ENCODE assay signal across 8 mouse cellular contexts in the genomic region with DNA sequence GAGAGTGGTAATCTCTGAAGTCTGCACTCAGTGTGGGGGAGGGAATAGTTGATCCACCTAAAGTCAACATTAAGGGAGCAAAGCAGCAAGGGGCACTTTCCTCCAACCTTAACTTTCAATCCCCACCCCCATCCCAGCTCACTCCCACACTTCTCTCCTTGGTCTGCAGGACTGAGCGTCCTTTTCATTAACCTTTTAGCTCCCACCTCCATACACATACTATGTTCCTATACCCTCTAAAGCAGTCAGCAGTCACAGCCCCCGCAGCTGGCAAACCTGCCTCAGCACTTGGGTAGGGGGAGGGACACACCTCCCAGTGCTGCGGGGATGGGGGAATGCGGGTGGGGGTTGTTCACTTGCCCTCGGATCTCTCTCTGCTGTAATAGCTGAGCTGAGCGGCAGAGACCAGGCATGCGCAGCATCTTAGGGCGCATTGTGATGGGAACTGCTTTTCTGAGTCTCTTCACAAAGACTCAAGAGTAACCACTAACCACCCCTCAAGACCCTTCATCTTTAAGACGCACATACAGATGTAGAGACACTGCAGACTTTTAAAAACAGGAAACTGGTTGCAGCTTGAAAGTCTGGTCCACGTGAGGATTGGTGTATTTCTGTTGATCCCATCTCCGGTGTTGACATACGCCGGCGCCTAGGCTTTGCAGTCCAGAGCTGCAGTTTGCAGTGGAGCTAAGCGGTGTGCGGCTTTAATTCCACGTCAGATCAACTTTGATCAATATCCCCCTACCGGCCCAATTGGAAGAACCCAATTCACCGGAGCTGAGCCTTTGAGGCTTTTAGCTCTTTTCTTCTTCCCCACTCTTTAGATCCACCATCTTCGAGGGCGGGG. TPM values are rescaled to one million over a fixed set of nuclear protein-coding genes. Genes with fewer than 3 reads are reported as not detected.
DNase-seq lines count a peak whose midpoint lies in the region; ATAC-seq and TF ChIP-seq lines count a peak whose summit lies in the region.

Gene Gria3 (plus strand): TSS at position 797 of the 847 bp plus-strand sequence.

- no peaks in the 10 kb centered on the region for H3K27me3 ChIP-seq in spleen, adult 2 months (ENCODE audit: control insufficient read depth, insufficient read depth, low read length)
- H3K27me3 ChIP-seq in midbrain, embryonic 11.5 days (ENCODE audit: control insufficient read depth, insufficient read depth, low read length) = no peaks in the 10 kb centered on the region

- H3K27ac ChIP-seq in spleen, adult 2 months (ENCODE audit: insufficient read depth, low read length) = no peak within 1 kb of the TSS
- H3K27ac ChIP-seq in left cerebral cortex, adult 2 months = peak within 1 kb of the TSS; percentile 85
- H3K27ac ChIP-seq in midbrain, embryonic 11.5 days (ENCODE audit: low read depth, low read length) = no peak within 1 kb of the TSS

- no peaks in the 10 kb centered on the region for H3K36me3 ChIP-seq in spleen, adult 2 months (ENCODE audit: control insufficient read depth, insufficient read depth, low read length)
- no peaks in the 10 kb centered on the region for H3K36me3 ChIP-seq in midbrain, embryonic 11.5 days (ENCODE audit: control insufficient read depth, insufficient read depth, low read length)

- 23% methylated on average over 21 of the region's 21 CpGs for WGBS in spleen, adult 2 months
- 21% methylated on average over 21 of the region's 21 CpGs for WGBS in midbrain, embryonic 11.5 days

- no peaks in the 10 kb centered on the region for H3K9me3 ChIP-seq in midbrain, embryonic 11.5 days (ENCODE audit: control insufficient read depth, low read length)

- ATAC-seq in hematopoietic stem cell, adult 5-6 weeks (replicated peaks in 1 of 2; ENCODE audit: insufficient read depth in 1 of 2, low FRiP score in 2 of 2, low TSS enrichment in 1 of 2, low read depth in 1 of 2, poor library complexity in 2 of 2, severe bottlenecking in 2 of 2) = peak; percentile 57 to 68; a peak in 3 of 4 replicates
- peak; percentile 79 for ATAC-seq in midbrain, embryonic 11.5 days (ENCODE audit: low FRiP score)

- TF ChIP-seq CTCF in spleen, adult 2 months (IDR thresholded peaks at IDR 0.05; ENCODE audit: extremely low read depth, insufficient read depth, insufficient read length, insufficient replicate concordance) = no peak
- peak; percentile 5; the same call in 1 of the 2 replicates for TF ChIP-seq CTCF in left cerebral cortex, adult 2 months (IDR thresholded peaks at IDR 0.05)

- H3K4me1 ChIP-seq in spleen, adult 2 months (ENCODE audit: control insufficient read depth, insufficient read depth, insufficient read length) = no peaks in the 10 kb centered on the region
- H3K4me1 ChIP-seq in midbrain, embryonic 11.5 days (ENCODE audit: control insufficient read depth, insufficient read depth, low read length) = no peaks in the 10 kb centered on the region; the same call in 1 of the 2 replicates

- peak within 1 kb of the TSS; percentile 48 for H3K9ac ChIP-seq in midbrain, embryonic 11.5 days (ENCODE audit: low read length)

- no peak for TF ChIP-seq POLR2A in spleen, adult 2 months (IDR thresholded peaks at IDR 0.05; ENCODE audit: low read depth, low read length)

- intact Hi-C loops in left cerebral cortex, adult 2 months (cut with DNase I) = loop anchor here (5.0 to 10.0 kb wide), 2 partner anchors 212 to 605 kb away; no protein-coding TSS in a partner anchor

- H3K4me3 ChIP-seq in spleen, adult 2 months (ENCODE audit: extremely low read depth, insufficient read depth, insufficient read length) = peak within 1 kb of the TSS; percentile 41
- H3K4me3 ChIP-seq in left cerebral cortex, adult 2 months = peak within 1 kb of the TSS; percentile 54
- peak within 1 kb of the TSS; percentile 41 for H3K4me3 ChIP-seq in midbrain, embryonic 11.5 days (ENCODE audit: low read depth, low read length)

- peak within 1 kb of the TSS; percentile 63 for H3K4me2 ChIP-seq in midbrain, embryonic 11.5 days

- DNase-seq in spleen, adult 2 months (ENCODE audit: low read depth in 1 of 2, low spot score in 2 of 2) = peak in 1 of 2 experiments; percentile 26
- DNase-seq in spleen, adult 18-20 months = no peak
- DNase-seq in embryo, embryonic 10.5 days (ENCODE audit: low spot score) = peak; percentile 59
- DNase-seq in left cerebral cortex, adult 2 months (ENCODE audit: extremely low spot score in 1 of 2, low spot score in 2 of 2) = peak; percentile 29 to 36
- peak; percentile 88 for DNase-seq in midbrain, embryonic 11.5 days (ENCODE audit: low spot score, missing footprints)
- peak; percentile 5 to 22 for DNase-seq in thymus, adult 18-20 months
- no peak for DNase-seq in urinary bladder, postnatal 25 days (ENCODE audit: low spot score)

RNA-seq across cellular contexts. Expression of gene Gria3, which starts in this region (rescaled TPM):
- 0.72 and 0.75 TPM in 2 replicates for polyA plus RNA-seq in spleen, adult 2 months (2012; rRNA removed)
- 24.2 and 27.4 TPM in 2 replicates for total RNA-seq in hematopoietic stem cell, adult 5-6 weeks (2017)
- total RNA-seq in left cerebral cortex, adult 2 months (2021) = 100 to 1,000 TPM; 203 to 224 TPM
- polyA plus RNA-seq in midbrain, embryonic 11.5 days (2014; fragmentation: Nextera tagmentation; extraction: Ambion mirVana) = 2.8 and 3.0 TPM in 2 replicates

Comparison
In these comparisons a context has a peak if more than half of its experiments do, and no peak if none do; other contexts are left out.
1. DNase-seq: peak in embryo, embryonic 10.5 days (single experiment), left cerebral cortex, adult 2 months (2 of 2), midbrain, embryonic 11.5 days (single experiment) and thymus, adult 18-20 months (2 of 2); none in spleen, adult 18-20 months (0 of 2) and urinary bladder, postnatal 25 days (single experiment).
2. Peak in every context shown above with its lines, with median percentiles within 50 percentile points of each other: H3K4me3 ChIP-seq.